Mouse (Mus musculus) testis, adult 2 months (tissue): ENCODE measurements around the gene Dnase1l3.
"Not testable (repeated sequence)": the region's sequence is repeated elsewhere in the genome, so short reads cannot be mapped to it uniquely, and the experiment has no call there.

ENCODE experiments used
- CTCF ChIP-seq: fragments of 200-500 bp; IDR thresholded peaks from 2 replicates; pipeline ENCODE4 v1.5.1; 2012; ENCODE audit warnings: low read depth, mild to moderate bottlenecking, inconsistent platforms, low read length, moderate library complexity; ENCODE audit not compliant: control insufficient read depth, insufficient read depth, insufficient replicate concordance
- POLR2A ChIP-seq: fragments of 200-500 bp; IDR thresholded peaks from 2 replicates; pipeline ENCODE4 v1.6.1; 2012; ENCODE audit warnings: low read depth, mild to moderate bottlenecking, inconsistent platforms, low read length, moderate library complexity; ENCODE audit not compliant: control insufficient read depth

DNA sequence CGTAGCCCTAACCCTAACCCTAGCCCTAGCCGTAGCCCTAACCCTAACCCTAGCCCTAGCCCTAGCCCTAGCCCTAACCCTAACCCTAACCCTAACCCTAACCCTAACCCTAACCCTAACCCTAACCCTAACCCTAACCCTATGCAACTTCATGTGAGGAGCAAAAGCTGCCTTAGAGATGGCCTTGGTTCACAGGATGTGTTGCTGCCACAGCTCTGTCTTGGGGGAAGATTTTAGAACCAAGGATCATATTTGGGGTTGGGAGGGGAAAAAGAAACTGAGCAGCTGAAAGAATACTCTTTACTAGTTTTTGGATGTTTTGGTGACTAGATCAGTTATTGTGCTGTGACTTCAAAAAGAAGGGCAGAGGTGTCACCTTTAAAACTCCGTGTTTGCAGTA is 11.7 kb upstream of the Dnase1l3 start:
- not testable (repeated sequence) for TF ChIP-seq POLR2A, CTCF
